Mouse (Mus musculus): ENCODE measurements at regions not wholly inside any gene's neighbourhood (a gene's known extent, or its start where the extent isn't known, plus 50 kb on each side); places are given as distances from the start of the nearest gene placed in this dataset.
"Not testable (repeated sequence)": the region's sequence is repeated elsewhere in the genome, so short reads cannot be mapped to it uniquely, and the experiment has no call there.

GRCm38 (mm10) chrX:50572191-50573095 is 144.1 kb upstream of the Olfr1324 start:
- not testable (repeated sequence) for H3K4me1 ChIP-seq; H3K9me3 ChIP-seq (replicated peaks); H3K27ac ChIP-seq (replicated peaks); H3K27me3 ChIP-seq (replicated peaks); H3K9ac ChIP-seq (replicated peaks); H3K36me3 ChIP-seq
- ATAC-seq (ENCODE audit: low FRiP score) = 0 out of 2 replicates have a peak, but pooled peaks have one; percentile 45
- peak overlapping the region; percentile 37 for H3K4me2 ChIP-seq
- 72% methylated on average over 14 of the region's 14 CpGs for WGBS
- H3K4me3 ChIP-seq (replicated peaks) = peak overlapping the region; percentile 28

GRCm38 (mm10) chrX:50569087-50569486 is 140.8 kb upstream of the Olfr1324 start:
- H3K4me3 ChIP-seq (replicated peaks) = no peak overlapping the region
- no peak overlapping the region for H3K27ac ChIP-seq (replicated peaks)
- no peaks in the 10 kb centered on the region for H3K9me3 ChIP-seq (replicated peaks)
- no peaks in the 10 kb centered on the region for H3K4me1 ChIP-seq
- ATAC-seq (ENCODE audit: low FRiP score) = no peak
- H3K4me2 ChIP-seq = no peak overlapping the region
- no peaks in the 10 kb centered on the region for H3K27me3 ChIP-seq (replicated peaks)
- WGBS = 78% methylated on average over 6 of the region's 6 CpGs
- no peak overlapping the region for H3K9ac ChIP-seq (replicated peaks)
- H3K36me3 ChIP-seq = no peaks in the 10 kb centered on the region

- H3K4me3 ChIP-seq (replicated peaks) = no peak overlapping the region
- no peak overlapping the region for H3K27ac ChIP-seq (replicated peaks)
- no peak for ATAC-seq (ENCODE audit: low FRiP score)
- H3K4me1 ChIP-seq = no peaks in the 10 kb centered on the region
- no peaks in the 10 kb centered on the region for H3K36me3 ChIP-seq
- H3K9me3 ChIP-seq (replicated peaks) = no peaks in the 10 kb centered on the region
- 52% methylated on average over 5 of the region's 5 CpGs for WGBS
- H3K9ac ChIP-seq (replicated peaks) = no peak overlapping the region
- peak overlapping the region; percentile 26 for H3K4me2 ChIP-seq
- H3K27me3 ChIP-seq (replicated peaks) = no peaks in the 10 kb centered on the region
Observed at GRCm38 (mm10) chrX:50566345-50566744, 138.0 kb upstream of the Olfr1324 start.

DNA sequence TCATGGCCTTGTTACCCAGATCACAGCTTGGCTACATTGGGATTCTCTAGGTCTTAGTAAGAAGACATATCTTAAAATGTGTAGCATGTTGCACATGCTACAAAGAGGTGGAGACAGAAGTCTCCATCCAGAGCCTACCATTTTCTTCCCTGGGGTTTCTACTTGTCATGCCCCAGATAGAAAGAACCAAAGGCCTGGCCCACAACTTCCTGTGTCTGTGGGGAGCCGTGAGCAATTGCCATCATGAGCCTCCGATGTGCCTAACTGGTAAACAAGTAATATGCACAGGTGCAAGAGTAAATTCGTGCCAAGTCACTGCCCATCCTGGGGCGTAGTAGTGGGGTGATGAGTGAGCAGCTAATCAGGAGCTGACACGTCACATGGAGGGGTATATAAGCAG is 136.7 kb upstream of the Olfr1324 start:
- not testable (repeated sequence) for ATAC-seq (ENCODE audit: low FRiP score); H3K9ac ChIP-seq (replicated peaks); H3K36me3 ChIP-seq; H3K4me3 ChIP-seq (replicated peaks); H3K4me1 ChIP-seq; H3K27ac ChIP-seq (replicated peaks); H3K9me3 ChIP-seq (replicated peaks); H3K4me2 ChIP-seq; H3K27me3 ChIP-seq (replicated peaks)
- 89% methylated on average over 5 of the region's 5 CpGs for WGBS

DNA sequence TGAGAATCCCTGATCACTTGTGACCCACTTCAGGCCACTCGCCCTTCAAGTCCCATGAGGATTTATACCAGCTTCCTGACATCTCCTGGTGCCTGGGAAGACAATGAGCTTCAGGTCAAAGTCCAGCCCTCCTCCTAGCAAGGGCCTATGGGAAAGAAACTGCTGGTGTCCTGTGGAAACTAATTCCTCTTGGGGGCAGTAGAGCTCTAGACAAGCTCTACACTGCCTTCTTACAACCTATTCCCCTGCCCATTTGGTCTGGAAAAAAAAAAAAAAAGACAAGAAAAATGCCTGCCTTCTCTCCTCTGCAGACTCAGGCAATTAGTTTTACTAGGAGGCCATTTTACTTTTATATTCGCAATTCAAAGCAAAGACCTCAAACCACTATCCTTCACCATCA is 132.6 kb upstream of the Olfr1324 start:
- Histone ChIP-seq H3K36me3 (no peaks in the 10 kb centered on the region), H3K4me2 (no peak overlapping the region), H3K4me3 (replicated peaks) (no peak overlapping the region), H3K27me3 (replicated peaks) (no peaks in the 10 kb centered on the region), H3K4me1 (no peaks in the 10 kb centered on the region), H3K9me3 (replicated peaks) (no peaks in the 10 kb centered on the region), H3K27ac (replicated peaks) (0 out of 2 replicates have a peak overlapping the region, but pooled peaks have one; percentile 0), H3K9ac (replicated peaks) (no peak overlapping the region)
- no peak for ATAC-seq (ENCODE audit: low FRiP score)
- whole genome bisulfite sequencing = 48% methylated on average over 2 of the region's 2 CpGs

GRCm38 (mm10) chrX:50550297-50550696 is 122.0 kb upstream of the Olfr1324 start:
- peak overlapping the region; percentile 51; the same call in 1 of the 2 replicates for H3K27ac ChIP-seq (replicated peaks)
- H3K4me2 ChIP-seq = peak overlapping the region; percentile 49
- H3K27me3 ChIP-seq (replicated peaks) = no peaks in the 10 kb centered on the region
- no peaks in the 10 kb centered on the region for H3K9me3 ChIP-seq (replicated peaks)
- WGBS = 55% methylated on average over 10 of the region's 10 CpGs
- peak overlapping the region; percentile 37 for H3K4me3 ChIP-seq (replicated peaks)
- ATAC-seq (ENCODE audit: low FRiP score) = peak; percentile 66; the same call in 1 of the 2 replicates
- no peak overlapping the region; the same call in 1 of the 2 replicates for H3K9ac ChIP-seq (replicated peaks)
- H3K4me1 ChIP-seq = no peaks in the 10 kb centered on the region
- H3K36me3 ChIP-seq = no peaks in the 10 kb centered on the region

DNA sequence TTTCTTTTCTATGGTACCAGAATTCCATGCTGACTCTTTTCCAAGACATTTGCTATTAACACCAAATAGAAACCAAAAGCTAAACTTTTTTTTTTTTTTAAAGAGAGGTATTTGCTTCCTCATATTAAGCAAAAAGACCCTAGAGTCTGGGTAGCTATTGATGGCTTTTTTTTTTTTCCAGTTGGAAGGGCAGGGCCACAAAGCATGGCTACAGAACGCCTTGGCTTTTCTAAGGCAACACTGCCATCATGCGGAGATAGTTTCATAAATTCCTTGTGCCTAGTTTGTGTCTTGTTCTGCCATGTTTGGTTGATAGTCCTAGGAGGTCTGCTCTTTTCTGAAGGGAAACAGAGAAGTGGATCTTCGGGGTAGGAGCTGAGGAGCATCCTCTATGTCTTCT is 121.4 kb upstream of the Olfr1324 start:
- peak; percentile 75; the same call in 1 of the 2 replicates for ATAC-seq (ENCODE audit: low FRiP score)
- no peaks in the 10 kb centered on the region for H3K9me3 ChIP-seq (replicated peaks)
- no peaks in the 10 kb centered on the region for H3K36me3 ChIP-seq
- H3K27me3 ChIP-seq (replicated peaks) = no peaks in the 10 kb centered on the region
- H3K4me3 ChIP-seq (replicated peaks) = peak overlapping the region; percentile 37
- peak overlapping the region; percentile 51; the same call in 1 of the 2 replicates for H3K27ac ChIP-seq (replicated peaks)
- H3K4me2 ChIP-seq = peak overlapping the region; percentile 49
- 57% methylated on average over 3 of the region's 3 CpGs for WGBS
- no peak overlapping the region for H3K9ac ChIP-seq (replicated peaks)
- no peaks in the 10 kb centered on the region for H3K4me1 ChIP-seq

DNA sequence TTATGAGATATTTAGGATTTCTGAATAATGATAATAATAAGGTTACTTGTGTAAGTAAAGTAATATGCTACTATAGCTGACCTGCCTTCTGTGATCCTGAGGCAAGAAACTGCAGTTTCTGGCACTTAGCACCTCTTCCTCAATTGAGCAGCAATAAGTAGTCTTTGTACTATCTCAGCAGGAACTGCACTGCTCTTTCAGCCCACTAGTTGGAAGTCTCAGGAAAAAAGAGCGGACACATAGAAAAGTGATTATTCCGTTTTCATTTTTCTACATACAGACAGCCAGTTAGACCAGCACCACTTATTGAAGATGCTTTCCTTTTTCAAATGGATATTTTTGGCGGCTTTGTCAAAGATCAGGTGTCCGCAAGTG is 109.5 kb upstream of the Olfr1324 start:
- H3K4me1 ChIP-seq; H3K36me3 ChIP-seq; H3K9me3 ChIP-seq (replicated peaks); H3K27me3 ChIP-seq (replicated peaks); ATAC-seq (ENCODE audit: low FRiP score); H3K27ac ChIP-seq (replicated peaks): not testable (repeated sequence)
- H3K4me3 ChIP-seq (replicated peaks) = peak overlapping the region; percentile 43
- H3K4me2 ChIP-seq = peak overlapping the region; percentile 40
- 63% methylated on average over 4 of the region's 4 CpGs for WGBS
- 0 out of 2 replicates have a peak overlapping the region, but pooled peaks have one; percentile 23 for H3K9ac ChIP-seq (replicated peaks)

DNA sequence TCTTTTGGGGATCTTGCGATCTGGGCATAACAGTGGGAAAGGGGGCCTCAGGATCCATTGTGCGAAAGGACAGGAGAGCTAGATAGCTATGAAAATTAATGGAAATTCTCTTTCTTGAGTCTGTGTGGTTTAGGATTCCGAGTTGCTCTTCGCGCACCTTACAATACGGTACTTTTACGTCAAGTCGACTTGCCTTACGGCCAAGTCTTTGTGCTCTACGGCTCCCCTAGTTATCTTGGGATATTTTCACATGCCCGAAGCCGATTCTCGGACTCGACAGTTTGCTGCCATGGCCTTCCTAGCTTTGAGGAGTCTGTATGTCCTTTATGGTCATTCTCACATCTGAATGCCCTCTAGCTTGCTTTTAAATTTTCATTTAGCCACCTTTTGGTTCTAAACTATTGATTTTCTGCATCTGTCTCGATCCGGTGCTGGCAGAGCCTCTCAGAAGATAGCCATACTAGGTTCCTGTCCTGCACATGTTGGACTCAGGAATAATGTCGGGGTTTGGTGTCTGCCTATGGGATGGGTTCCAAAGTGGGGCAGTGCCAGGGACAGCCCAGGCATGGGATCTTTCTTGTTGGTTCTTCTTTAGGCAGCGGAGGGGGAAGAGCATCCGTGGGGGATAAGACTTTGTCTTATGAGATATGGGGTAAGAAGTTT is 109.0 kb upstream of the Olfr1324 start:
- peak; percentile 70; the same call in 1 of the 2 replicates for ATAC-seq (ENCODE audit: low FRiP score)
- Histone ChIP-seq H3K4me1 (no peaks in the 10 kb centered on the region), H3K36me3 (no peaks in the 10 kb centered on the region), H3K4me3 (replicated peaks) (peak overlapping the region; percentile 43), H3K27ac (replicated peaks) (0 out of 2 replicates have a peak overlapping the region, but pooled peaks have one; percentile 33), H3K9ac (replicated peaks) (peak overlapping the region; percentile 23; the same call in 1 of the 2 replicates), H3K9me3 (replicated peaks) (no peaks in the 10 kb centered on the region), H3K4me2 (peak overlapping the region; percentile 40), H3K27me3 (replicated peaks) (no peaks in the 10 kb centered on the region)
- 56% methylated on average over 19 of the region's 19 CpGs for WGBS

- ATAC-seq (ENCODE audit: low FRiP score) = no peak
- Histone ChIP-seq H3K36me3 (no peaks in the 10 kb centered on the region), H3K4me3 (replicated peaks) (no peak overlapping the region), H3K9ac (replicated peaks) (no peak overlapping the region), H3K9me3 (replicated peaks) (no peaks in the 10 kb centered on the region), H3K27ac (replicated peaks) (no peak overlapping the region), H3K4me1 (no peaks in the 10 kb centered on the region), H3K4me2 (no peak overlapping the region), H3K27me3 (replicated peaks) (no peaks in the 10 kb centered on the region)
- WGBS = 35% methylated on average over 3 of the region's 3 CpGs
Observed at GRCm38 (mm10) chrX:50504047-50504446, 75.7 kb upstream of the Olfr1324 start.

DNA sequence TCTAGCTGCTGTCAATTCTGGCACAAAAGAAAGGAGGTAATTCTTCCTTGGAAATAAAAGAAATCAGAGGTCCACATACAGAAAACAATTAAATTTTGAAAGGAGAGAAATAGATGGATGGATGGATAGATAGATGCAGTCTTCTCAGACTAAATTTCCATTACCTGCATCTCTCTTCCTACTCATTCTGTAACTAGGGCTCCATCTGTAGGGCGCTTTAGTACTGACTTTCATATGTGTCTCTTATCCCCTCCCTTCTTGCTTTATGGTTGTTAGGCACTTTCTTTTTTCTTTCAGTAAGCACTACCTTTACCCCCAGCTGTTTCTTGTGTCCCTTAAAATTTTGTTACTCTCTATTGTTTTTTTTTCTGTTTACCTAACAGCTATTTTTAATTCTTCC is 72.9 kb upstream of the Olfr1324 start:
- 19% methylated on average over 1 of the region's 1 CpGs for WGBS
- Histone ChIP-seq H3K4me3 (replicated peaks) (no peak overlapping the region), H3K27ac (replicated peaks) (no peak overlapping the region), H3K36me3 (no peaks in the 10 kb centered on the region), H3K9ac (replicated peaks) (no peak overlapping the region), H3K4me1 (no peaks in the 10 kb centered on the region), H3K4me2 (no peak overlapping the region), H3K9me3 (replicated peaks) (no peaks in the 10 kb centered on the region), H3K27me3 (replicated peaks) (no peaks in the 10 kb centered on the region)
- no peak for ATAC-seq (ENCODE audit: low FRiP score)
